Mouse (Mus musculus) stomach, embryonic 15.5 days (tissue): ENCODE results near the gene Cd300lf. TPM values are rescaled to one million over a fixed set of nuclear protein-coding genes. Genes with fewer than 3 reads are reported as not detected.
A peak's percentile ranks its signal among the peaks of the same experiment; 100 is the strongest.

Experiments used
- ATAC-seq: fragments of 200-750 bp; cut with Nextera tagmentation; 2 replicates; pipeline ENCODE4 v1.8.0; 2017; ENCODE audit warnings: low read depth, moderate number of reproducible peaks, moderate TSS enrichment; ENCODE audit not compliant: insufficient read depth, low FRiP score
- H3K27ac ChIP-seq: fragments of 300-500 bp; sonication (generic); 2 replicates; pipeline ENCODE4 v1.5.1; 2015; ENCODE audit warnings: mild to moderate bottlenecking, inconsistent platforms
- H3K27me3 ChIP-seq: fragments of 300-500 bp; sonication (generic); replicated peaks from 2 replicates; pipeline ENCODE4 v1.6.1; 2015; ENCODE audit warnings: inconsistent platforms
- H3K36me3 ChIP-seq: fragments of 300-500 bp; sonication (generic); 2 replicates; pipeline ENCODE4 v1.6.1; 2015; ENCODE audit warnings: inconsistent platforms
- H3K4me1 ChIP-seq: fragments of 300-500 bp; sonication (generic); 2 replicates; pipeline ENCODE4 v1.6.1; 2015; ENCODE audit warnings: inconsistent platforms
- H3K4me2 ChIP-seq: fragments of 300-500 bp; sonication (generic); 2 replicates; pipeline ENCODE4 v1.6.1; 2015; ENCODE audit warnings: mild to moderate bottlenecking, inconsistent platforms
- H3K4me3 ChIP-seq: fragments of 300-500 bp; sonication (generic); replicated peaks from 2 replicates; pipeline ENCODE4 v1.5.1; 2015; ENCODE audit warnings: inconsistent platforms
- H3K9ac ChIP-seq: fragments of 300-500 bp; sonication (generic); 2 replicates; pipeline ENCODE4 v1.6.1; 2015; ENCODE audit warnings: inconsistent platforms
- H3K9me3 ChIP-seq: fragments of 300-500 bp; sonication (generic); 2 replicates; pipeline ENCODE4 v1.6.1; 2016; ENCODE audit warnings: inconsistent platforms
- WGBS: fragments of 180-500 bp; shearing (Covaris S2); methylation state at CpG from one replicate; pipeline ENCODE4 v1.1.7; 2015; 5-methylcytosine and 5-hydroxymethylcytosine counted together
- polyA plus RNA-seq: library from polyadenylated mRNA; unstranded; fragments of >200 nt; fragmentation: Nextera tagmentation; extraction: Ambion mirVana; gene quantifications from 2 replicates; pipeline ENCODE4 v1.2.1, GENCODE M21; 2015

Gene Cd300lf
- polyA plus RNA-seq, 1 experiment from 2014 or later: 2.1 TPM

DNA sequence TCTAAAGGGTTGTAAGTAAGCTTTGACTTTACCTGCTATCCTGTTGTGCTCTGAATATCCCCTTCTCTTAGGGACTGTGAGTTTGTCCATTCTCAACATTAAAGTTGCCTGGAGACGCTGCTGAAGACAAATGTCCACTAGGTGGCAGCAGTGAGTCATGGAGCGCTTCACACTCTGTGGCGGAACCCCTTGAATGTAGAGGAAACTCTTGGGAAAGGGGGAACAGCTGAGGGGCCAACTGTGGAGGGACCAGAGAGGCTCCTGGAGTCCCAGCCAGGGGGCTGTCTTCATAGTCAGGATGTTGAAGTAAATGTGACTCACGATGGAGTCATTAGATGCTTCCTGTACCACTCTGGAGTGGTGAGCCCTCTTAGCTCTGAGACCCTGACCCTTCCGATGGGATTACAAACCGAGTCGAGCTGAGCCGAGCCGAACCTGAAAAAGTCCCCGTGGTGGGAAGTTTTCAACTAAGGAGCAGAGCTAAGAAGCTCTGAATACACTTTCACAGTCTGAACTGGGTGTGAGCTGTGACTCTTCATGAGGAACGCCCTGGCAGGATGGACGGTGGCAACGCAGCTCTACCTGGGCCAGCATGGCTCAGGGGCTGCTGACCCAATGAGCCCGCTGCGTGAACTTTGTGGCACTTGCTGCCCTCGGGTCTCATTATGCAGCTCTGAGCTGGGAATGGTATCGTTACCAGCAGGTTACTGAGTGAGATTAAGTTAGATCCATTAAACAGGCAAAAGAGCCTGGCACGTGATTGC lies 50.2 kb downstream of the Cd300lf start:
- no peak overlapping the region for H3K9ac ChIP-seq
- H3K9me3 ChIP-seq: no peaks in the 10 kb centered on the region
- H3K4me2 ChIP-seq: no peak overlapping the region
- no peaks in the 10 kb centered on the region for H3K36me3 ChIP-seq
- H3K4me1 ChIP-seq: no peaks in the 10 kb centered on the region
- no peak overlapping the region for H3K4me3 ChIP-seq
- H3K27me3 ChIP-seq: peaks cover 11% of the 10 kb centered on the region
- no peak overlapping the region for H3K27ac ChIP-seq
- no peak for ATAC-seq
- 41% methylated on average over 18 of the region's 18 CpGs for WGBS

DNA sequence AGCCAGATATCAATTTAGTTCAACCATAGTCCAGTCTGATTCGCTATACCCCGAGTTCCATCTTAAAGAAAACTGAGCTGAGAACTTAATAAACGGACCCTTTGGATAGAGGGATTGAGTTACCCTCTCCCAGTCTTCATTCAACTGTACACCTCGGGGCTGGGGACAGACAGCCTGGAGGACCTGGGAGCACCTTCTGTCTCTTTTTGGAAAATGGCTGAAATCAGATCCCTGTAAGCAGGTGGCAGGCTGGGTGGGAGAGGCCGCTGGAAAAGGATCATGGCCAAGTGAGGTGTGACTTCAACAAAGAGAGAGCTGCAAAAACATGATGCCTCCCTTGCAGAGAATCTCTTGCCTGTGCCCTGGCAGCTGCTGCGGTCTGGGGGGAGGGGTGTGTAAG lies 51.6 kb downstream of the Cd300lf start:
- H3K27ac ChIP-seq: no peak overlapping the region
- H3K9ac ChIP-seq: no peak overlapping the region
- no peaks in the 10 kb centered on the region for H3K36me3 ChIP-seq
- 71% methylated on average over 6 of the region's 6 CpGs for WGBS
- no peak overlapping the region for H3K4me3 ChIP-seq
- ATAC-seq: no peak
- H3K27me3 ChIP-seq: peaks cover 11% of the 10 kb centered on the region
- no peaks in the 10 kb centered on the region for H3K9me3 ChIP-seq
- H3K4me1 ChIP-seq: no peaks in the 10 kb centered on the region
- H3K4me2 ChIP-seq: no peak overlapping the region

DNA sequence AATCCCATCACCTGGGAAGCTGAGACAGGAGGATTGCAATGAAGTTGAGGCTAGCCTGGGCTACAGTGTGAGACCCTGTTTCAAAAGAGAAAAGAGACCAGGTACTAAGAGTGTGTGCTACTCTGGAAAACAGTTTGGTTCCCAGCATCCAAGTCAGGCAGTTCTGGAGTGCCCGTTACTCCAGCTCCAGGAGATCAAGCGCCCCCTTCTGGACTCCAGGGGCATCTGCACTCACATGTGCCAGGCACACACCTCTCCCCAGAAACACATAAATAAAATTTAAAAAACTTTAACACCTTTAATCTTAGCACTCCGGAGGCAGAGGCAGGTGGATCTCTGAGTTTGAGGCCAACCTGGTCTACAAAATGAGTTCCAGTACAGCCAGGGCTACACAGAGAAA lies 52.4 kb downstream of the Cd300lf start:
- 65% methylated on average over 3 of the region's 3 CpGs for WGBS

DNA sequence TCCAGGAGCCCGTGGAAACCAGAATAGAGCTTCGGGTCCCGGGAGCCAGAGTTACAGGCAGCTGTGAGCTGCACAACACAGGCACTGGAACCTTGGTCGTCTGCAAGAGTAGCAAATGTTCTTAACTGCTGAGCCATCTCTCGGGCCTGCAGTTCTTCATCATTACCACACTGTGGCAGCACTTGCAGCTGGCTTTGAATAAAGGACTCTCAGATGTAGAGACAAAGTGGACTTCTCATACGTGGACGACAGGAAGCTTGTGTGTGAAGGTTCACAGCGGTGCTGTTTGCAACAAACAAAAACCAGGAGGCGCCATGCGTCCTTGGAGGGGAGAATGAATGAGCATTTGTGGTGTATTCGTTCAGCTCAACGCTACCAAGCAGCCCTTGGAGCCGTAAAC lies 52.9 kb downstream of the Cd300lf start:
- 35% methylated on average over 13 of the region's 13 CpGs for WGBS
- Histone ChIP-seq H3K4me3 (no peak overlapping the region), H3K9me3 (no peaks in the 10 kb centered on the region), H3K4me1 (no peaks in the 10 kb centered on the region), H3K4me2 (no peak overlapping the region), H3K36me3 (no peaks in the 10 kb centered on the region), H3K27me3 (peaks cover 11% of the 10 kb centered on the region), H3K9ac (no peak overlapping the region), H3K27ac (no peak overlapping the region)
- ATAC-seq: no peak

More for the DNA sequence above, 52.4 kb downstream of the Cd300lf start:
- Histone ChIP-seq H3K4me3 (no peak overlapping the region), H3K27ac (no peak overlapping the region), H3K9me3 (no peaks in the 10 kb centered on the region), H3K4me2 (no peak overlapping the region), H3K4me1 (no peaks in the 10 kb centered on the region), H3K36me3 (no peaks in the 10 kb centered on the region), H3K9ac (no peak overlapping the region), H3K27me3 (peaks cover 11% of the 10 kb centered on the region)
- ATAC-seq: no peak

DNA sequence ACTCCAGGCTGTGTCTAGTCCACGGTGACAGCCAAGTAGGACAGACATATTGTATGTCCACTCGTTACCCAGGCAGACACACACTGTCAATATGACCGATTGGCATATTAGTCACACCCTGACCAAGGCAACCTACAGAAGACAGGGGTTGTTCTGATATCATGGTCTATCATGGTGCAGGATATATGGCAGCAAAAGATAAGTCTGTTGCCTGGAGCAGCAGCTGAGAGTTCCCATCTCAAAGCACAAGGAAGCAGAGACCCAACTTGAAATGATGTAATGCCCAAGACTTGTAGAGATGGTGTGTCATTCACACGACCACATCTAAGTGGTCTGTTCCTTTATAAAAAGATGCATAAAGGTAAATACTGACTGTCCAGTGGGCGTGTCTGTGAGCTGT lies 55.1 kb downstream of the Cd300lf start:
- H3K9me3 ChIP-seq: no peaks in the 10 kb centered on the region
- no peak for ATAC-seq
- WGBS: 79% methylated on average over 5 of the region's 5 CpGs
- peaks cover under 1% of the 10 kb centered on the region for H3K27me3 ChIP-seq
- H3K27ac ChIP-seq: no peak overlapping the region
- no peaks in the 10 kb centered on the region for H3K36me3 ChIP-seq
- no peak overlapping the region for H3K4me2 ChIP-seq
- no peaks in the 10 kb centered on the region for H3K4me1 ChIP-seq
- H3K4me3 ChIP-seq: no peak overlapping the region
- no peak overlapping the region for H3K9ac ChIP-seq

DNA sequence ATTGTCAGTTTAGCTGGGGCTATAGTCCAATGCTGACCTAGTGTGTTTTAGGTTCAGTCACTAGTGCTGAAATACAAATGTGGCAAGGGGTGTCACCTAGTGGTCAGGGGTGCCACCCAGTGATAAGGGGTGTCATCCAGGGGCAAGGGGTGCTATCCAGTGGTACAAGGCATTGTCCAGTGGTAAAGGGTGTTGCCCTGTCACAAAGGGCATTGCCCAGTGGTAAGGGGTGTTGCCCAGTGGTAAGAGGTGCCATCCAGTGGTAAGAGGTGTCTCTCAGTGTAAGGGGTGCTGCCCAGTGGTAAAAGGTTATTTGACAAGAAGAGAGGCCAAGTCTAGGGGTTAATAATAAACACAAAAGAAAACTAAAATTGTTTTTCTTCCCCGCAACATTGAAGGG lies 56.4 kb downstream of the Cd300lf start:
- H3K4me3 ChIP-seq: no peak overlapping the region
- no peaks in the 10 kb centered on the region for H3K36me3 ChIP-seq
- WGBS: 100% methylated on average over 1 of the region's 1 CpGs
- no peak overlapping the region for H3K9ac ChIP-seq
- no peak for ATAC-seq
- no peaks in the 10 kb centered on the region for H3K4me1 ChIP-seq
- no peaks in the 10 kb centered on the region for H3K9me3 ChIP-seq
- H3K27ac ChIP-seq: no peak overlapping the region
- H3K4me2 ChIP-seq: no peak overlapping the region
- no peaks in the 10 kb centered on the region for H3K27me3 ChIP-seq

DNA sequence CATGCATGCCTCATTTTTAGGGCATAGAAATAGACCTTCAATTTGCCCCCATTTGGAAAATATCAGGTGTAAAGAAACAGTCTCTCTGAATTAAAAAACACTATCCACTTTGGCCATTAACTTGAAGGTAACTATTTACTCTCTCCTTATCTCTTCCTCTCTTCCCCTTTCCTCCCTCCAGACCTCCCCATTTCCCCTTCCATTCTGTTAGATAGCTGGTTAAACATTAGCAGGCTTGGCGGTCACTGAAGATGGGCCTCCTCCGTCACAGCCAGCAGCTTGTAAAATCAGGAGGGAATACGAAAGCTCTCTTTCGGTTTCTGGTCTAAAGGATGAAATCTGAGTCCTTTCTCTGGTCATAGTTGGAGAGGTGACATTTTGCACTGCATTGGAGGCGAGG lies 57.9 kb downstream of the Cd300lf start:
- Histone ChIP-seq H3K27me3 (no peaks in the 10 kb centered on the region), H3K4me1 (peaks cover 5% of the 10 kb centered on the region), H3K36me3 (no peaks in the 10 kb centered on the region), H3K4me3 (no peak overlapping the region), H3K27ac (no peak overlapping the region), H3K9ac (no peak overlapping the region), H3K9me3 (no peaks in the 10 kb centered on the region), H3K4me2 (no peak overlapping the region)
- no peak for ATAC-seq
- 43% methylated on average over 5 of the region's 5 CpGs for WGBS

DNA sequence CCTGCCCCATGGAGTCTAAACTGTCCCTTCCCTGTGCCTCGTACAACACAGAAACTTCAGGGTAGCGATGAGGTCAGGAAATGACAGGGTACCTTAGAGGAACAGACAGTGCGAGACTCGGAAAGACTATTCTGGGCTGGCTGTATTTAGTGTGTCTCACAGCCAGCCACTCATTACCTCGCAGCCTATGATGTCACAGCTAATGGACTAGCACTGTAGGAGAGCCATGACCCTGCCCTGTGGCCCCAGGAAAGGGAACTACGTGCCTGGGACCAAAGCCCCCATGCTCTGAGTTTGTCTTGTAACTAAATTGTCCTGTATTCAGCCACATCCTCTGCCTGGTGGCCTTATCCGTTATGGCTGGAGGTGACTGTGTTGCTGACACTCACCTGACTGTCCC lies 58.4 kb downstream of the Cd300lf start:
- no peaks in the 10 kb centered on the region for H3K36me3 ChIP-seq
- H3K4me2 ChIP-seq: no peak overlapping the region
- 54% methylated on average over 7 of the region's 7 CpGs for WGBS
- no peak overlapping the region for H3K9ac ChIP-seq
- no peaks in the 10 kb centered on the region for H3K9me3 ChIP-seq
- no peak overlapping the region for H3K27ac ChIP-seq
- H3K27me3 ChIP-seq: no peaks in the 10 kb centered on the region
- H3K4me3 ChIP-seq: no peak overlapping the region
- peaks cover 5% of the 10 kb centered on the region for H3K4me1 ChIP-seq
- no peak for ATAC-seq

DNA sequence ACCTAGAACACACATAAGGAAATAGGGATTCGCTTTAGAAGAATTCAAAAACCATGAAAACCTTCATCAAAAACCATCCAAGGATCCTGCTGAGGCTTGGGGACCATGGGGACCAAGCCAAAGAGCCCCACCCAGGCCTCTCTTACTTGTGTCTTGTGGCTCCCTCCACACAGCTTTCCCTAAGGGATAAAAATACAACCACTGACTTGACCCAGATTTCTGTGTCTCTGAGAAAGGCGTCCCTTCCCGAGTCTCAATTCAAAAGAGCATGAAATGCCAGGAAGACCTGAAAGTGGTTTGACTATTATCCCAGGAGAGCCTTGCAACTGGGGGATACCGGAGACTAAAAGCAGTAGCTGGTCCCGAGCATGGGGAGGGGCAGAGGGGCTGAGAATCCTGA lies 60.8 kb downstream of the Cd300lf start:
- Histone ChIP-seq H3K9me3 (no peaks in the 10 kb centered on the region), H3K4me2 (no peak overlapping the region), H3K27me3 (no peaks in the 10 kb centered on the region), H3K27ac (no peak overlapping the region), H3K36me3 (no peaks in the 10 kb centered on the region), H3K9ac (no peak overlapping the region), H3K4me1 (peaks cover 5% of the 10 kb centered on the region), H3K4me3 (no peak overlapping the region)
- ATAC-seq: no peak
- WGBS: 72% methylated on average over 5 of the region's 5 CpGs

DNA sequence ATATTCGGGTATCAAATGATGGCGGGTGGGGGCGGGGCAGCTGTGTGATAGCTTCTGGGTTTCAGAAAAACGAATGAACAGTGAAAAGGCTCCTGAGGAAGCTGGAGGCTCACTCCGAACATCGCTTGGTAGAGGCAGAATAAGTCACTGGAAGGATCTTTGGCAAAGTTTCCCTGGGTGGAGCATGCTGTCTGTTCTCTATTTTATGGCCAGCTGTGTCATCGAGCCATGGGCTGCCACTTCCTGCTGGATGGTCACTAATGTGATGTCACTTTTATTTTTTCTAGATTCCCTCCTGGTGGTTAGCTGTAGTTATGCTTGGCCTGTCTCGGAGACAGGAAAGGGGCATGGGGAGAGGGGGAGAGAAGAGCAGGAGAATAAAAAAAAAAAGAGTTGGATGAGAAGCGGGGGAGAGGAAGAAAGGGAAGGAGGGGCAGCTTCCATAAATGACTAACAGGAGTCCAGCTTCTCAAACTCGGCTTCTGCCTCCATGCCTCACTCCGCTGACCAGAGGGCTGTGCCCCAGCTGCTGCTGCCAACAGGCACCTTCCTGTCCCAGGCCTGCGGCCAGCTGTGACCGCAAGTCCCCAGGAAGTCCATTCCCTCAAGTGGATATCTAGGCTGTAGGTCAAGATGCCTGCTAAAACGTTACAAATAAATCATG lies 62.0 kb downstream of the Cd300lf start:
- H3K9me3 ChIP-seq: no peaks in the 10 kb centered on the region
- H3K27me3 ChIP-seq: no peaks in the 10 kb centered on the region
- peaks cover 5% of the 10 kb centered on the region for H3K4me1 ChIP-seq
- ATAC-seq: no peak
- 11% methylated on average over 14 of the region's 14 CpGs for WGBS
- H3K4me3 ChIP-seq: no peak overlapping the region
- H3K27ac ChIP-seq: peak overlapping the region; percentile 69; the same call in 1 of the 2 replicates
- peak overlapping the region; percentile 34 for H3K4me2 ChIP-seq
- H3K9ac ChIP-seq: no peak overlapping the region
- no peaks in the 10 kb centered on the region for H3K36me3 ChIP-seq

DNA sequence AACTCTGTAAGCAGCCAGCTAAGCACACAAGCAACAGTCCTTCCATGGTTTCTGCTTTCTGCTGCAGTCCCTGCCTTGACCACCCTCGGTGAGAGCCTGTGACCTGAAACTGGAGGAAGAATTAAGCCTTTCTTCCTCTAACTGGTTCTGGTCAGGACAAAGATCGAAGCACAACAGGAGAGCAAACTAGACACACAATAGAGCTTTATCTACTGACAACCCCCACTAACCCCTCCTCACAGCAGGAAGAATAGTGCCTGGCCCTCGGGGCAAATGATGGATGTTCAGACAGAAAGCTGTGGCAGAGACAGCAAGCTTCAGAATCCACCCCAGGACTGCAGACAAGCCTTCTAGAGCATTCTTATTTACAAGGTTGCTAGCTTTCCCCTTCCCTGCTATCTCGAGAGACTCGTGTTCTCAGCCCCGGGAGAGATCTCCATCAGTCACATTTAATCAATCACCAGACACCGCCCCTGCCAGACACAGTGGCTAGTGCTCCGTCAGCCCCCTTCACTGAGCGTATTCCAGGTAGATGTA lies 62.7 kb downstream of the Cd300lf start:
- no peak overlapping the region for H3K9ac ChIP-seq
- ATAC-seq: no peak

DNA sequence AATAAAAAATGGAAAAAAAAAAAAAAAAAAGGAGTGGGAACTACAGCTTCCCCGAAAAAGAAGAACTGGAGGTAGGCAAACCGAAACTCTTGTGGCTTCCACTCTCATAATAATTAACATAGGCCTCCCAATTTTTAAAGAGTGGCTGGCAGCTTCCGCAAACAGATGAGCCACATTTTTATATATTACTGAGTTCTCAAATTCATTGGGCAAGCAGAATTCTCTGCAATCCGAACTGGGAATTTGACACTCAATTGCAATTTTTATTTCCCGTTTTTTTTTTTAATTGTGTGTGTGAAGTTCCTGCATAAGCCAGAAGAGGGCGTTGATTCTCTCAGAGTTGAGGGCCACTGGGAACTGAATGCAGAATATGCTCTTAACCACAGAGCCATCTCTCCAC lies 67.0 kb downstream of the Cd300lf start:
- no peak overlapping the region for H3K27ac ChIP-seq

More for the DNA sequence above, 62.7 kb downstream of the Cd300lf start:
- no peak overlapping the region for H3K4me3 ChIP-seq
- H3K4me2 ChIP-seq: peak overlapping the region; percentile 34
- H3K36me3 ChIP-seq: no peaks in the 10 kb centered on the region
- H3K9me3 ChIP-seq: no peaks in the 10 kb centered on the region
- no peaks in the 10 kb centered on the region for H3K27me3 ChIP-seq
- H3K27ac ChIP-seq: no peak overlapping the region
- peaks cover 5% of the 10 kb centered on the region for H3K4me1 ChIP-seq
- 10% methylated on average over 9 of the region's 9 CpGs for WGBS

More for the DNA sequence above, 67.0 kb downstream of the Cd300lf start:
- Histone ChIP-seq H3K4me3 (no peak overlapping the region), H3K9me3 (no peaks in the 10 kb centered on the region), H3K4me1 (peaks cover 5% of the 10 kb centered on the region; the same call in 1 of the 2 replicates), H3K9ac (no peak overlapping the region), H3K36me3 (no peaks in the 10 kb centered on the region), H3K27me3 (no peaks in the 10 kb centered on the region), H3K4me2 (no peak overlapping the region)
- ATAC-seq: no peak
- 63% methylated on average over 6 of the region's 6 CpGs for WGBS
